Mouse (Mus musculus) heart, embryonic 13.5 days (tissue): ENCODE measurements around the gene Smim8. TPM values are rescaled to one million over a fixed set of nuclear protein-coding genes. Genes with fewer than 3 reads are reported as not detected.
A peak's percentile ranks its signal among the peaks of the same experiment; 100 is the strongest.
"Not testable (repeated sequence)": the region's sequence is repeated elsewhere in the genome, so short reads cannot be mapped to it uniquely, and the experiment has no call there.

ENCODE experiments used
- ATAC-seq: fragments of 200-750 bp; cut with Nextera tagmentation; 2 replicates; pipeline ENCODE4 v1.8.0; 2017; ENCODE audit warnings: moderate TSS enrichment; ENCODE audit not compliant: insufficient number of reproducible peaks, low FRiP score, low TSS enrichment; ENCODE audit errors: extremely low read depth
- H3K27ac ChIP-seq: fragments of 300-500 bp; sonication (generic); replicated peaks from 2 replicates; pipeline ENCODE4 v1.5.1; 2015; ENCODE audit warnings: moderate library complexity, mild to moderate bottlenecking, inconsistent platforms
- H3K27me3 ChIP-seq: fragments of 300-500 bp; sonication (generic); replicated peaks from 2 replicates; pipeline ENCODE4 v1.6.1; 2015; ENCODE audit warnings: mild to moderate bottlenecking, inconsistent platforms
- H3K36me3 ChIP-seq: fragments of 300-500 bp; sonication (generic); 2 replicates; pipeline ENCODE4 v1.6.1; 2015; ENCODE audit warnings: mild to moderate bottlenecking, inconsistent platforms
- H3K4me1 ChIP-seq: fragments of 300-500 bp; sonication (generic); 2 replicates; pipeline ENCODE4 v1.6.1; 2015; ENCODE audit warnings: inconsistent platforms
- H3K4me2 ChIP-seq: fragments of 300-500 bp; sonication (generic); 2 replicates; pipeline ENCODE4 v1.6.1; 2015; ENCODE audit warnings: inconsistent platforms, mild to moderate bottlenecking, moderate library complexity
- H3K4me3 ChIP-seq: fragments of 300-500 bp; sonication (generic); 2 replicates; pipeline ENCODE4 v1.5.1; 2015; ENCODE audit warnings: moderate library complexity, mild to moderate bottlenecking, inconsistent platforms
- H3K9ac ChIP-seq: fragments of 300-500 bp; sonication (generic); 2 replicates; pipeline ENCODE4 v1.6.1; 2015; ENCODE audit warnings: inconsistent platforms, mild to moderate bottlenecking, moderate library complexity
- H3K9me3 ChIP-seq: fragments of 300-500 bp; sonication (generic); 2 replicates; pipeline ENCODE4 v1.6.1; 2016; ENCODE audit warnings: inconsistent platforms
- WGBS: fragments of 180-500 bp; shearing (Covaris S2); methylation state at CpG from one replicate; pipeline ENCODE4 v1.1.7; 2015; ENCODE audit warnings: mixed read lengths; 5-methylcytosine and 5-hydroxymethylcytosine counted together
- polyA plus RNA-seq: library from polyadenylated mRNA; unstranded; fragments of >200 nt; fragmentation: Nextera tagmentation; extraction: Ambion mirVana; gene quantifications from 2 replicates; pipeline ENCODE4 v1.2.1, GENCODE M21; 2015

Gene Smim8
- polyA plus RNA-seq, 1 experiment from 2014 or later: 58.9 TPM

DNA sequence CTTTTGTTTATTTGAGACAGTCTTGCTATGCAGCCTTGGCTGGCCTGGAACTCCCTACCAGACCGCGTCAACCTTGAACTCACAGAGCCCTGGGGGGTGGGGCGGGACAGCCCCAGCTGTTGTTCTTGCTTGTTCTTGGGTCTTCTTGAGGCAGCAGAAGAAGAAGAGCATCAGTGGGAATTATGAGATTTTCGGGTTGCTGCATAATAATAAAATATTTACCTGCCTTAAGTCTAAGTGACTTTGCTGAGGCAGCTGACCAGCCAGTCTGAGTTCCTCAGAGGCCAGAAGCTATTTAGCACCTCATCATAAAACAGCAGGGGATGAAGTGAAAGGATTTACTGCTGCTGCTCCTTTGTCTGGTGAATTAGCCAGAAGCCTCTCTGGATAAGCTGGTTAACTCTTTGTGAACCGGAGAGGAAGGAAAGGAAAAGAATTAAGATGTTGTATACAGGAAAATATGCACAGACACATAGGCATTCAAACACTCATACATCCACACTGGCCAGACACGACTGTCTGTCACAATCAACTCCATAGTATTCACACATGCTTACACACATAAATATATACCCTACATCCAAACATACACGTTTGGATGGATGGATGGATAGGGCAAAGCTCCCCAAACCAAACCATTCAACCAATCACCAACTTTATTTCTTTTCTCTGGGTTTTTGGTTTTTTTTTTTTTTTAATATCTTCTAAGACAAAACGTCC lies 6.4 kb downstream of the Smim8 start:
- Histone ChIP-seq H3K9ac (no peak overlapping the region), H3K4me2 (no peak overlapping the region), H3K4me1 (peaks cover under 1% of the 10 kb centered on the region; the same call in 1 of the 2 replicates), H3K4me3 (no peak overlapping the region), H3K27ac (no peak overlapping the region), H3K36me3 (peaks cover 36% of the 10 kb centered on the region), H3K9me3 (no peaks in the 10 kb centered on the region), H3K27me3 (no peaks in the 10 kb centered on the region)
- 24% methylated on average over 8 of the region's 8 CpGs for WGBS
- no peak for ATAC-seq

- Histone ChIP-seq H3K9ac (no peak within 1 kb of the TSS), H3K4me2 (no peak within 1 kb of the TSS), H3K27me3 (no peaks in the 10 kb centered on the region), H3K9me3 (no peaks in the 10 kb centered on the region), H3K27ac (no peak within 1 kb of the TSS), H3K36me3 (no peaks in the 10 kb centered on the region), H3K4me1 (no peaks in the 10 kb centered on the region), H3K4me3 (no peak within 1 kb of the TSS)
- no peak for ATAC-seq
- WGBS: 84% methylated on average over 1 of the region's 1 CpGs
Observed at GRCm38 (mm10) chr4:34756163-34756562, 22.1 kb downstream of the Smim8 start, which contains the start of gene Gm136. Gene Gm136, minus strand, starts transcription at chr4:34756263.

DNA sequence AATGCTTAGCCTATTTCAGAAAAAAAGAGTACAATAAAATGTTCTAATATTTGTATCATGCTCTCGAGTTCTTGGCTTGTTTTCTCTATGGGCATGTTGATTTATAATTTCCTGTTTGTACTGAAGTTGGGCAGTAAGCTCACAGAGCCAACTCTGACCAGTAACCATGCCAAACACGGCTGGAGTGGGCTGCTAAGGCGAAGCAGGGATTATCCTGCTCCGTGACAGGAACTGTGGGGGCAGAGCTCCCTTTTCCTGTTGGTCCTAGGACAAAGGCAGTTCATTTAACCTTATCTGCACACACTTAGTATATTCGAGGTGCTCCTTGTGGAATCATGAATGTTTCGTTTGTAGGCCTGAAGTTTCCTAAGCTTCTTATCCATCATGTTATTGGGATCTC lies 29.0 kb downstream of the Smim8 start:
- no peak for ATAC-seq
- Histone ChIP-seq H3K27ac (0 out of 2 replicates have a peak overlapping the region, but pooled peaks have one; percentile 39), H3K36me3 (no peaks in the 10 kb centered on the region), H3K4me2 (no peak overlapping the region), H3K9me3 (no peaks in the 10 kb centered on the region), H3K4me3 (no peak overlapping the region), H3K9ac (no peak overlapping the region), H3K4me1 (no peaks in the 10 kb centered on the region), H3K27me3 (no peaks in the 10 kb centered on the region)
- 42% methylated on average over 6 of the region's 6 CpGs for WGBS

- Histone ChIP-seq H3K27ac (no peak overlapping the region), H3K4me2 (no peak overlapping the region), H3K4me1 (0 out of 2 replicates have a peak, but pooled peaks cover 5% of the 10 kb centered on the region), H3K4me3 (no peak overlapping the region), H3K9ac (no peak overlapping the region), H3K9me3 (no peaks in the 10 kb centered on the region), H3K27me3 (no peaks in the 10 kb centered on the region), H3K36me3 (no peaks in the 10 kb centered on the region)
- WGBS: 62% methylated on average over 3 of the region's 3 CpGs
- ATAC-seq: no peak
Observed at GRCm38 (mm10) chr4:34734461-34734860, 43.8 kb downstream of the Smim8 start.

DNA sequence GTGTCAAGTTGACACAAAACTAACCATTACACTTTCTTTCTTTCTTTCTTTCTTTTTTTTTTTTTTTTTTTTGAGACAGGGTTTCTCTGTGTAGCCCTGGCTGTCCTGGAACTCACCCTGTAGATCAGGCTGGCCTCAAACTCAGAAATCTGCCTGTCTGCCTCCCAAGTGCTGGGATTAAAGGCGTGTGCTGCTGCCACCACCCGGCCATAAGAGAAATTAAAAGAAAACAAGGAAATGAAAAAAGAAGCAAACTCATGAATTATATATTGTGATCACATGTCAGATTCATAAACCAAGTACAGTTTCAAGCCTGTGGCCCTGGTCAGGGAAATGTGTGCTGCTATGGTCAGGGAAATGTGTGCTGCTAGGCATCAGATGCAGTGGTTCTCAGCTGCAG lies 44.8 kb downstream of the Smim8 start:
- not testable (repeated sequence) for H3K4me2 ChIP-seq, H3K27me3 ChIP-seq, H3K9me3 ChIP-seq, H3K9ac ChIP-seq, H3K4me1 ChIP-seq, H3K36me3 ChIP-seq, H3K4me3 ChIP-seq, ATAC-seq, H3K27ac ChIP-seq
- WGBS: 21% methylated on average over 2 of the region's 2 CpGs

GRCm38 (mm10) chr4:34729851-34730341 lies 48.3 kb downstream of the Smim8 start, which contains the start of gene Cfap206:
Gene Cfap206, minus strand, starts transcription at chr4:34730206.
- 0 out of 2 replicates have a peak, but pooled peaks cover 5% of the 10 kb centered on the region for H3K4me1 ChIP-seq
- peak within 1 kb of the TSS; percentile 86 for H3K4me2 ChIP-seq
- H3K9me3 ChIP-seq: no peaks in the 10 kb centered on the region
- H3K27me3 ChIP-seq: no peaks in the 10 kb centered on the region
- no peaks in the 10 kb centered on the region for H3K36me3 ChIP-seq
- H3K27ac ChIP-seq: no peak within 1 kb of the TSS
- ATAC-seq: peak; percentile 70
- peak within 1 kb of the TSS; percentile 63 for H3K4me3 ChIP-seq
- WGBS: 1% methylated on average over 38 of the region's 38 CpGs
- H3K9ac ChIP-seq: peak within 1 kb of the TSS; percentile 76

- not testable (repeated sequence) for H3K9ac ChIP-seq, H3K4me2 ChIP-seq, H3K4me1 ChIP-seq, H3K27me3 ChIP-seq, H3K9me3 ChIP-seq, H3K36me3 ChIP-seq, ATAC-seq, H3K4me3 ChIP-seq, H3K27ac ChIP-seq
- WGBS: 73% methylated on average over 3 of the region's 3 CpGs
Observed at GRCm38 (mm10) chr4:34725710-34726109, 52.5 kb downstream of the Smim8 start.

DNA sequence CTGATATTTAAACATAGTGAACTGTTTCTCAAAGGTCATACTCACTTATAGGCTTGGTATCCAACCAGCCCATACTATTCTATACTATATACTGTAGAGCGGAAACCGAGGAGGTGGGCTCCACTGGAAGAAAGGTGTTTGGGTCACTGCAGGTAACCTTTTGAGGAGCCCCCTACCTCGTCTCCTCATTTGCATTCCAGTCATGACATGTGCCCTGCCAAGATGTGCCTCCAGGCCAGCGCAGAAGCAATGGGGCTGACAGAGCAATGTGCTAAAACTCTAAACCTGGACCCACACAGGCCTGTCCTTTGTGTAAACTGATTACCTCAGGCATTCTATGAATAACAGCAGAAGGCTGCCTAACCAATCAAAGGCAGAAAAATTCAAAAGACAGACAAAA lies 53.9 kb downstream of the Smim8 start:
- no peak for ATAC-seq
- Histone ChIP-seq H3K27ac (no peak overlapping the region), H3K9ac (no peak overlapping the region), H3K4me2 (no peak overlapping the region), H3K36me3 (no peaks in the 10 kb centered on the region), H3K4me3 (no peak overlapping the region), H3K27me3 (no peaks in the 10 kb centered on the region), H3K4me1 (no peaks in the 10 kb centered on the region), H3K9me3 (peaks cover 10% of the 10 kb centered on the region; the same call in 1 of the 2 replicates)
- WGBS: 65% methylated on average over 4 of the region's 4 CpGs

DNA sequence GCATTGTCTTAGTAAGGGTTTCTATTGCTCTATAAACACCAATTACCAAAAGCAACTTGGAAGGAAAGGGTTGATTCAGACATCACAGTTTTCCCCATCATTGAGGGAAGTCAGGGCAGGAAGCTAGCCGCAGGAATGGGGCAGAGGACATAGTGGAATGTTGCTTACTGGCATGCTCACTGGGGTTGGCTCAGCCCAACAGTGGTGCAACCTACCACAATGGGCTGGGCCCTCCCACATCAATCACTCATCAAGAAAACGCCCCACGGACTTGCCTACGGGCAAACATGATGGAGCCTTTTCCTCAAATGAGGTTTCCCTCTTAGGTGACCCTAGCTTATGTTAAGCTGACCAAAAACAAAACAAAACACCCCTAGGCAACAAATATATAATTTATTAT lies 55.0 kb downstream of the Smim8 start:
- Histone ChIP-seq H3K9me3 (peaks cover 16% of the 10 kb centered on the region), H3K27me3 (no peaks in the 10 kb centered on the region), H3K36me3 (no peaks in the 10 kb centered on the region), H3K9ac (no peak overlapping the region), H3K27ac (no peak overlapping the region), H3K4me3 (no peak overlapping the region), H3K4me1 (no peaks in the 10 kb centered on the region), H3K4me2 (no peak overlapping the region)
- no peak for ATAC-seq
- WGBS: 67% methylated on average over 4 of the region's 4 CpGs

- Histone ChIP-seq H3K4me3 (no peak overlapping the region), H3K4me1 (no peaks in the 10 kb centered on the region), H3K36me3 (no peaks in the 10 kb centered on the region), H3K9ac (no peak overlapping the region), H3K27me3 (no peaks in the 10 kb centered on the region), H3K27ac (no peak overlapping the region), H3K9me3 (peaks cover 16% of the 10 kb centered on the region), H3K4me2 (no peak overlapping the region)
- 77% methylated on average over 7 of the region's 7 CpGs for WGBS
- ATAC-seq: no peak
Observed at GRCm38 (mm10) chr4:34720127-34720895, 57.9 kb downstream of the Smim8 start.

DNA sequence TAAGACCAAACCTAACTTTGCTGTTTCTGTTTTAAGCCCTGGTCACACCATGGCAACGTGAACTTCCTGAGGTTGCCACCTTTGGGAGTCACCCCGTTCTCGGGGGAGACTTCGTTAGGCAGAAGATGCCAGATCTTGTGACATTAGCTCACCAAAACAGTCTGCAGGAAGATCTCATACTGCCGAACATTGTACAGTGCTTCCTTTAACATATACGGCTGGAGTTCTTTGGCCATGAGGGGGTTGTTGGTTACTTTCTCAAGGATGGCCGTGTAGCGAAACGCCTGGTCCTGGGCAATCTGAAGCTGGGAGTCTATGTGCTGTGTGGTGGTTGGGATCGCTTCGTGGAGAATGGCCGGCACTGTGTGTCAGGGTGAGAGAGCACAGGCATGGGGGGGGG lies 58.8 kb downstream of the Smim8 start:
- Histone ChIP-seq H3K4me2 (no peak overlapping the region), H3K9ac (no peak overlapping the region), H3K4me1 (no peaks in the 10 kb centered on the region), H3K4me3 (no peak overlapping the region), H3K27ac (no peak overlapping the region), H3K27me3 (no peaks in the 10 kb centered on the region), H3K36me3 (no peaks in the 10 kb centered on the region), H3K9me3 (peaks cover 16% of the 10 kb centered on the region)
- no peak for ATAC-seq
- 91% methylated on average over 12 of the region's 12 CpGs for WGBS
